ENCODE assay signal across 1 mouse cellular context in the genomic region with DNA sequence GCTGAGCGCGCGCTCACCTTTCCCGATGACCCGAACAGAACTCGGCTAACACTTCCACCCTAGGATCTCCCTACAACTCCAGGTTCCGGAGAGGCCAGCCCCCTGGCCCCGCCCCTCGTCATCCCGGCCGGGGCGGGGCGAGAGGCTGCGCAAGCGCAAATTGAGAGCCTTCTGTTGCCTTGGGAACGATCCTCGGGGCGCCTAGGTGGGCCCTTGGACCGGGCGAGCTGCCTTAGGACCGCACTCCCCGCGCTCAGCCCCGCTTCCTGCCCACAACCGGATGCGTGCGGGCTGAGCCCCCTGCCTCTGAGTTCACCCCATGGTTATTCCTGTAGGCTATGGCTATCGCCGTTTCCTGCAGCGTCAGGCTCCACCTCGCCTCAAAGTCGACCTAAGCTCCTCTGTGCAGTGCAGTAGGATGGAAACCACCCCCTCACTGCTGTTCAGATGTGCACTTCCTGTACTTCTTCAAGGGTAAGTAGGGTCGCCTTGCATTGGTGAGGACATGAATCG.
TF ChIP-seq lines count a peak whose summit lies in the region.

Gene Pigx, minus strand, starts transcription at position 103 of the 513 bp plus-strand sequence.
Gene Cep19, plus strand, starts transcription at position 163 of the 513 bp plus-strand sequence.

TF ChIP-seq in CH12.LX, 34 proteins besides CTCF, POLR2A, EP300 and RAD21 (continued from another document):
- TF ChIP-seq JUN (IDR thresholded peaks at IDR 0.05; ENCODE audit: insufficient read depth, low read depth, low read length) (no peak), ELF1 (IDR thresholded peaks at IDR 0.05; ENCODE audit: low read depth, low read length) (peak; percentile 58), POLR2AphosphoS2 (IDR thresholded peaks at IDR 0.05; ENCODE audit: low read depth, low read length) (peak; percentile 53; the same call in 1 of the 2 replicates), TBP (conservative IDR thresholded peaks at IDR 0.05; ENCODE audit: low read depth, low read length) (peak; percentile 55; the same call in 1 of the 2 replicates), MEF2A (IDR thresholded peaks at IDR 0.05; ENCODE audit: borderline replicate concordance, low read depth, low read length) (0 out of 2 replicates have a peak, but pooled peaks have one; percentile 35)
